8 mouse cellular contexts compared by ENCODE assay signal in genomic region chr5:124598224-124599174, GRCm38 (mm10). TPM values are rescaled to one million over a fixed set of nuclear protein-coding genes. Genes with fewer than 3 reads are reported as not detected.
DNase-seq lines count a peak whose midpoint lies in the region; ATAC-seq and TF ChIP-seq lines count a peak whose summit lies in the region.

No protein-coding gene starts in this region.

- H3K36me3 ChIP-seq in ES-E14 (ENCODE audit: control insufficient read depth, insufficient read depth, low read length, poor library complexity, severe bottlenecking) = peaks cover 7% of the 10 kb centered on the region; the same call in 1 of the 2 replicates
- H3K36me3 ChIP-seq in forebrain, embryonic 16.5 days (ENCODE audit: control insufficient read depth, insufficient read depth) = peaks cover 9% of the 10 kb centered on the region
- H3K36me3 ChIP-seq in liver, embryonic 14.5 days (replicated peaks; ENCODE audit: control insufficient read depth, insufficient read depth, low read depth) = no peaks in the 10 kb centered on the region
- H3K36me3 ChIP-seq in neural tube, embryonic 11.5 days (ENCODE audit: control insufficient read depth, insufficient read depth, low read length) = peaks cover 2% of the 10 kb centered on the region
- H3K36me3 ChIP-seq in stomach, embryonic 15.5 days = peaks cover 23% of the 10 kb centered on the region; the same call in 1 of the 2 replicates

- no peak overlapping the region for H3K27ac ChIP-seq in ES-E14 (ENCODE audit: insufficient read depth, low read depth, low read length, poor library complexity, severe bottlenecking)
- no peak overlapping the region for H3K27ac ChIP-seq in forebrain, embryonic 16.5 days (ENCODE audit: low read length)
- H3K27ac ChIP-seq in liver, embryonic 14.5 days = no peak overlapping the region
- H3K27ac ChIP-seq in neural tube, embryonic 11.5 days (ENCODE audit: low read depth, low read length) = no peak overlapping the region
- no peak overlapping the region for H3K27ac ChIP-seq in stomach, embryonic 15.5 days

- peak; percentile 93 for DNase-seq in ES-E14 (ENCODE audit: low read depth, low spot score)
- DNase-seq in cerebellum, adult 8-10 months = peak; percentile 90
- peak; percentile 87 to 92 for DNase-seq in heart, postnatal 14 days
- DNase-seq in kidney, postnatal 4 days = peak; percentile 94 to 96
- DNase-seq in liver, embryonic 14.5 days (ENCODE audit: low read depth in 3 of 3, low spot score in 3 of 3) = peak; percentile 84 to 88 (median 88)
- DNase-seq in neural tube, embryonic 11.5 days (ENCODE audit: low spot score) = peak; percentile 91

- no peak for TF ChIP-seq EP300 in liver, embryonic 14.5 days (IDR thresholded peaks at IDR 0.05; ENCODE audit: low read depth)

- H3K4me3 ChIP-seq in ES-E14 (ENCODE audit: insufficient read depth in 1 of 2, low read depth in 1 of 2, low read length in 2 of 2, poor library complexity in 1 of 2, severe bottlenecking in 1 of 2) = peak overlapping the region; percentile 69 to 91
- peak overlapping the region; percentile 94 for H3K4me3 ChIP-seq in forebrain, embryonic 16.5 days (replicated peaks; ENCODE audit: low read length)
- H3K4me3 ChIP-seq in liver, embryonic 14.5 days (ENCODE audit: insufficient read depth in 1 of 2, low read depth in 2 of 2, low read length in 2 of 2) = peak overlapping the region; percentile 53 to 59
- peak overlapping the region; percentile 82 for H3K4me3 ChIP-seq in neural tube, embryonic 11.5 days (ENCODE audit: low read depth, low read length)
- H3K4me3 ChIP-seq in stomach, embryonic 15.5 days (replicated peaks) = peak overlapping the region; percentile 67

- intact Hi-C loops in heart, postnatal 14 days (cut with DNase I) = no loop called here

- TF ChIP-seq CTCF in liver, embryonic 14.5 days (IDR thresholded peaks at IDR 0.05; ENCODE audit: low read depth) = no peak

- H3K4me2 ChIP-seq in forebrain, embryonic 16.5 days (ENCODE audit: low read length) = peak overlapping the region; percentile 85
- peak overlapping the region; percentile 76 for H3K4me2 ChIP-seq in liver, embryonic 14.5 days (ENCODE audit: low read depth)
- peak overlapping the region; percentile 65 for H3K4me2 ChIP-seq in neural tube, embryonic 11.5 days (ENCODE audit: low read depth)
- peak overlapping the region; percentile 93 for H3K4me2 ChIP-seq in stomach, embryonic 15.5 days

- ATAC-seq in forebrain, embryonic 16.5 days = peak; percentile 100
- ATAC-seq in liver, embryonic 14.5 days (ENCODE audit: insufficient read depth) = peak; percentile 94
- ATAC-seq in neural tube, embryonic 11.5 days (ENCODE audit: insufficient read depth, low FRiP score, low TSS enrichment) = peak; percentile 100
- peak; percentile 99 for ATAC-seq in stomach, embryonic 15.5 days (ENCODE audit: insufficient read depth, low FRiP score, low read depth)

- H3K27me3 ChIP-seq in forebrain, embryonic 16.5 days (replicated peaks; ENCODE audit: control insufficient read depth, insufficient read depth, low read length) = no peaks in the 10 kb centered on the region
- H3K27me3 ChIP-seq in liver, embryonic 14.5 days (ENCODE audit: control insufficient read depth, insufficient read depth, low read length) = no peaks in the 10 kb centered on the region
- no peaks in the 10 kb centered on the region for H3K27me3 ChIP-seq in neural tube, embryonic 11.5 days (ENCODE audit: control insufficient read depth, insufficient read depth, low read length)
- H3K27me3 ChIP-seq in stomach, embryonic 15.5 days (replicated peaks) = no peaks in the 10 kb centered on the region

- H3K9ac ChIP-seq in ES-E14 (ENCODE audit: insufficient read depth, low read depth, low read length, poor library complexity, severe bottlenecking) = peak overlapping the region; percentile 85
- H3K9ac ChIP-seq in forebrain, embryonic 16.5 days (replicated peaks; ENCODE audit: low read depth, low read length) = peak overlapping the region; percentile 81
- peak overlapping the region; percentile 23; the same call in 1 of the 2 replicates for H3K9ac ChIP-seq in liver, embryonic 14.5 days (replicated peaks)
- peak overlapping the region; percentile 62 for H3K9ac ChIP-seq in neural tube, embryonic 11.5 days (ENCODE audit: low read length)
- peak overlapping the region; percentile 49; the same call in 1 of the 2 replicates for H3K9ac ChIP-seq in stomach, embryonic 15.5 days

- 5% methylated on average over 30 of the region's 30 CpGs for WGBS in forebrain, embryonic 16.5 days
- WGBS in liver, embryonic 14.5 days (ENCODE audit: insufficient replicate concordance) = 12% methylated on average over 30 of the region's 30 CpGs
- 7% methylated on average over 30 of the region's 30 CpGs for WGBS in neural tube, embryonic 11.5 days
- 8% methylated on average over 30 of the region's 30 CpGs for WGBS in stomach, embryonic 15.5 days

- peaks cover 0 to 3% of the 10 kb centered on the region in 2 experiments; a peak in 1 of 4 replicates for H3K4me1 ChIP-seq in ES-E14 (ENCODE audit: control insufficient read depth in 2 of 2, insufficient read depth in 2 of 2, low read length in 2 of 2, poor library complexity in 1 of 2)
- H3K4me1 ChIP-seq in forebrain, embryonic 16.5 days (replicated peaks; ENCODE audit: control insufficient read depth, insufficient read depth, low read length) = peaks cover 11% of the 10 kb centered on the region
- H3K4me1 ChIP-seq in liver, embryonic 14.5 days (replicated peaks; ENCODE audit: control insufficient read depth in 2 of 2, insufficient read depth in 2 of 2, low read length in 1 of 2) = peaks cover 3 to 5% of the 10 kb centered on the region in 2 experiments; a peak in 2 of 4 replicates
- peaks cover 11% of the 10 kb centered on the region for H3K4me1 ChIP-seq in neural tube, embryonic 11.5 days (ENCODE audit: control insufficient read depth, insufficient read depth, low read length)
- peaks cover 8% of the 10 kb centered on the region; the same call in 1 of the 2 replicates for H3K4me1 ChIP-seq in stomach, embryonic 15.5 days

- in situ Hi-C loops in ES-E14 (cut with MboI; ENCODE audit: low sequenced_read_pairs in 2 of 2, unreplicated experiment in 2 of 2) = no loop called here

- H3K9me3 ChIP-seq in ES-E14 (ENCODE audit: control insufficient read depth, insufficient read depth, low read depth, low read length) = no peaks in the 10 kb centered on the region
- H3K9me3 ChIP-seq in forebrain, embryonic 16.5 days (ENCODE audit: control insufficient read depth, low read length) = no peaks in the 10 kb centered on the region
- no peaks in the 10 kb centered on the region for H3K9me3 ChIP-seq in liver, embryonic 14.5 days (ENCODE audit: control insufficient read depth, low read length)
- H3K9me3 ChIP-seq in neural tube, embryonic 11.5 days (ENCODE audit: control insufficient read depth, low read length) = no peaks in the 10 kb centered on the region
- H3K9me3 ChIP-seq in stomach, embryonic 15.5 days = no peaks in the 10 kb centered on the region

TF ChIP-seq in ES-E14, 5 proteins besides CTCF, POLR2A, EP300 and RAD21 (continues in another document):
- TF ChIP-seq HCFC1 (IDR thresholded peaks at IDR 0.05; ENCODE audit: borderline replicate concordance, insufficient read depth, low read length) = no peak

RNA-seq across cellular contexts. Expression of gene Gtf2h3, which starts 19.6 kb away (rescaled TPM):
- total RNA-seq in ES-E14 (2012; rRNA removed) = 71.5 and 74.1 TPM in 2 replicates
- 49.3 and 59.1 TPM in 2 replicates for polyA plus RNA-seq in forebrain, embryonic 16.5 days (2015; fragmentation: Nextera tagmentation; extraction: Ambion mirVana)
- 10 to 100 TPM; 20.2 to 22.1 TPM for total RNA-seq in heart, postnatal 14 days (2021)
- polyA plus RNA-seq in liver, embryonic 14.5 days (2012; rRNA removed) = 11.5 and 20.8 TPM in 2 replicates
- polyA plus RNA-seq in liver, embryonic 14.5 days (2014; fragmentation: Nextera tagmentation; extraction: Ambion mirVana) = 21.8 and 24.4 TPM in 2 replicates
- polyA plus RNA-seq in neural tube, embryonic 11.5 days (2014; fragmentation: Nextera tagmentation; extraction: Ambion mirVana) = 73.3 and 83.0 TPM in 2 replicates
- 53.1 and 54.9 TPM in 2 replicates for polyA plus RNA-seq in stomach, embryonic 15.5 days (2015; fragmentation: Nextera tagmentation; extraction: Ambion mirVana)

RNA-seq across cellular contexts. Expression of gene Eif2b1, which starts 19.6 kb away (rescaled TPM):
- 51.5 and 60.4 TPM in 2 replicates for total RNA-seq in ES-E14 (2012; rRNA removed)
- polyA plus RNA-seq in forebrain, embryonic 16.5 days (2015; fragmentation: Nextera tagmentation; extraction: Ambion mirVana) = 71.1 and 80.1 TPM in 2 replicates
- total RNA-seq in heart, postnatal 14 days (2021) = 10 to 100 TPM; 33.7 to 37.2 TPM
- polyA plus RNA-seq in liver, embryonic 14.5 days (2012; rRNA removed) = 19.7 and 25.7 TPM in 2 replicates
- polyA plus RNA-seq in liver, embryonic 14.5 days (2014; fragmentation: Nextera tagmentation; extraction: Ambion mirVana) = 50.5 and 52.2 TPM in 2 replicates
- polyA plus RNA-seq in neural tube, embryonic 11.5 days (2014; fragmentation: Nextera tagmentation; extraction: Ambion mirVana) = 81.0 and 94.5 TPM in 2 replicates
- polyA plus RNA-seq in stomach, embryonic 15.5 days (2015; fragmentation: Nextera tagmentation; extraction: Ambion mirVana) = 73.7 and 77.1 TPM in 2 replicates

RNA-seq across cellular contexts. Expression of gene Atp6v0a2, which starts 29.9 kb away (rescaled TPM):
- total RNA-seq in ES-E14 (2012; rRNA removed) = 24.5 and 29.7 TPM in 2 replicates
- polyA plus RNA-seq in forebrain, embryonic 16.5 days (2015; fragmentation: Nextera tagmentation; extraction: Ambion mirVana) = 40.0 and 43.7 TPM in 2 replicates
- 10 to 100 TPM; 41.9 to 45.9 TPM for total RNA-seq in heart, postnatal 14 days (2021)
- polyA plus RNA-seq in liver, embryonic 14.5 days (2012; rRNA removed) = 5.3 and 5.6 TPM in 2 replicates
- polyA plus RNA-seq in liver, embryonic 14.5 days (2014; fragmentation: Nextera tagmentation; extraction: Ambion mirVana) = 10.3 and 12.9 TPM in 2 replicates
- polyA plus RNA-seq in neural tube, embryonic 11.5 days (2014; fragmentation: Nextera tagmentation; extraction: Ambion mirVana) = 50.4 and 51.0 TPM in 2 replicates
- 39.1 and 43.4 TPM in 2 replicates for polyA plus RNA-seq in stomach, embryonic 15.5 days (2015; fragmentation: Nextera tagmentation; extraction: Ambion mirVana)

RNA-seq across cellular contexts. Expression of gene Ddx55, which starts 45.8 kb away (rescaled TPM):
- 22.8 and 30.7 TPM in 2 replicates for total RNA-seq in ES-E14 (2012; rRNA removed)
- polyA plus RNA-seq in forebrain, embryonic 16.5 days (2015; fragmentation: Nextera tagmentation; extraction: Ambion mirVana) = 21.9 and 30.5 TPM in 2 replicates
- 1 to 10 TPM; 5.4 to 6.7 TPM for total RNA-seq in heart, postnatal 14 days (2021)
- polyA plus RNA-seq in liver, embryonic 14.5 days (2012; rRNA removed) = 5.2 and 7.1 TPM in 2 replicates
- 4.7 and 5.4 TPM in 2 replicates for polyA plus RNA-seq in liver, embryonic 14.5 days (2014; fragmentation: Nextera tagmentation; extraction: Ambion mirVana)
- polyA plus RNA-seq in neural tube, embryonic 11.5 days (2014; fragmentation: Nextera tagmentation; extraction: Ambion mirVana) = 14.6 and 18.4 TPM in 2 replicates
- 14.1 and 17.1 TPM in 2 replicates for polyA plus RNA-seq in stomach, embryonic 15.5 days (2015; fragmentation: Nextera tagmentation; extraction: Ambion mirVana)

RNA-seq across cellular contexts. Expression of gene Tmed2, which starts 58.0 kb away (rescaled TPM):
- 212 and 224 TPM in 2 replicates for total RNA-seq in ES-E14 (2012; rRNA removed)
- polyA plus RNA-seq in forebrain, embryonic 16.5 days (2015; fragmentation: Nextera tagmentation; extraction: Ambion mirVana) = 397 and 404 TPM in 2 replicates
- 100 to 1,000 TPM; 170 to 175 TPM for total RNA-seq in heart, postnatal 14 days (2021)
- 76.9 and 99.9 TPM in 2 replicates for polyA plus RNA-seq in liver, embryonic 14.5 days (2012; rRNA removed)
- polyA plus RNA-seq in liver, embryonic 14.5 days (2014; fragmentation: Nextera tagmentation; extraction: Ambion mirVana) = 321 and 328 TPM in 2 replicates
- 480 and 486 TPM in 2 replicates for polyA plus RNA-seq in neural tube, embryonic 11.5 days (2014; fragmentation: Nextera tagmentation; extraction: Ambion mirVana)
- polyA plus RNA-seq in stomach, embryonic 15.5 days (2015; fragmentation: Nextera tagmentation; extraction: Ambion mirVana) = 589 and 688 TPM in 2 replicates

Comparison
In these comparisons a context has a peak if more than half of its experiments do, and no peak if none do; other contexts are left out.
1. H3K9ac ChIP-seq: peak in every context shown above with its lines; median percentile 85 in ES-E14; 81 in forebrain, embryonic 16.5 days; 62 in neural tube, embryonic 11.5 days; 49 in stomach, embryonic 15.5 days; 23 in liver, embryonic 14.5 days.